In the genomic region with DNA sequence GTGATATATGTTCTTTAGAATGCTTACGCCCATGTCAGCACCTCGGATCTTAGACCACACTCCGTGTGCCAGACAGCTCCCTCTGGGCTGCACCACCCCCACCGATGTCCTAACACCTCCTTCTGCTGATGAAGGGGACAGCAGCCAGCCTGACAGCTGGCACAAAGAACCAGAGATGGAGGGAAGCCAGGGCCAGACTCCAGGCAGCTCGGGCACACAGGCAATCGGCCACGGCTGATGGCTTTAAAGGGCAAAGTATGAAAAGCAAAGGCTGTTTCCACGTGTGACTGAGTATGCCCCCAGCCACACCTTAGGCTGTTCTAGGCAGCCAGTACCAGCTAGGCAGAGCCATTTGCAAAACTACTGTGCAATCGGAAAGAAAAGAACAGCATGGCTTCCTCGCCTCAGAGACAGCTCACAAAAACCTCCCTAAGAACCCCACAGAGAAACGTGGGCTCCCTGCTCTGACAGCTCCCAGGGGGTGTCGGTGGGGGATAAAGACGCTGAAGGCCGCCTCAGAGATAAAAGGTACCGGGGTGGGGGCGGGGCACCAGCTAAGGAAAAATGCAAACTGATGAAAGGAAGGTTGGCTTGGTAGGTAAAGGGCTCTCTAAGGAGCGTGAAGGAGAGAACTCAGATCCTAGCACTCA, we compare ENCODE assay signal across 9 mouse cellular contexts. TPM values are rescaled to one million over a fixed set of nuclear protein-coding genes. Genes with fewer than 3 reads are reported as not detected.
DNase-seq lines count a peak whose midpoint lies in the region; ATAC-seq and TF ChIP-seq lines count a peak whose summit lies in the region.
"Had no signal": no experiment of that assay in that cellular context is flagged by ENCODE, and none has a peak within 500 bp of the region (broad histone marks: within the 10 kb centered on the region; RNA-seq: fewer than 3 reads in every experiment).

No protein-coding gene starts in this region.

- H3K27me3 ChIP-seq in forebrain, embryonic 11.5 days (ENCODE audit: control insufficient read depth, insufficient read depth, low read length) = no peaks in the 10 kb centered on the region
- no peaks in the 10 kb centered on the region for H3K27me3 ChIP-seq in heart, postnatal 0 days (ENCODE audit: control insufficient read depth, insufficient read depth, low read length)
- H3K27me3 ChIP-seq in lung, embryonic 16.5 days (ENCODE audit: control insufficient read depth, insufficient read depth, low read depth, low read length) = no peaks in the 10 kb centered on the region
- H3K27me3 ChIP-seq in stomach, postnatal 0 days (ENCODE audit: control insufficient read depth, insufficient read depth, low read length) = no peaks in the 10 kb centered on the region

- 0 out of 2 replicates have a peak overlapping the region, but pooled peaks have one; percentile 12 for H3K4me2 ChIP-seq in forebrain, embryonic 11.5 days (ENCODE audit: low read depth, low read length, severe bottlenecking)
- peak overlapping the region; percentile 50 for H3K4me2 ChIP-seq in heart, postnatal 0 days (ENCODE audit: low read depth, low read length)
- H3K4me2 ChIP-seq in lung, embryonic 16.5 days (ENCODE audit: low read depth, low read length) = 0 out of 2 replicates have a peak overlapping the region, but pooled peaks have one; percentile 1
- H3K4me2 ChIP-seq in stomach, postnatal 0 days (replicated peaks; ENCODE audit: low read depth) = peak overlapping the region; percentile 35; the same call in 1 of the 2 replicates

- TF ChIP-seq CTCF in heart, postnatal 0 days (IDR thresholded peaks at IDR 0.05; ENCODE audit: low read depth) = 0 out of 2 replicates have a peak, but pooled peaks have one; percentile 6
- TF ChIP-seq CTCF in stomach, postnatal 0 days (IDR thresholded peaks at IDR 0.05; ENCODE audit: low read depth) = no peak

- TF ChIP-seq EP300 in heart, postnatal 0 days (IDR thresholded peaks at IDR 0.05; ENCODE audit: low read depth) = no peak
- TF ChIP-seq EP300 in stomach, postnatal 0 days (optimal IDR thresholded peaks at IDR 0.05) = no peak

- H3K36me3 ChIP-seq in forebrain, embryonic 11.5 days (ENCODE audit: control insufficient read depth, insufficient read depth, low read length) = no peaks in the 10 kb centered on the region; the same call in 1 of the 2 replicates
- no peaks in the 10 kb centered on the region for H3K36me3 ChIP-seq in heart, postnatal 0 days (replicated peaks; ENCODE audit: control insufficient read depth, insufficient read depth, low read length)
- H3K36me3 ChIP-seq in lung, embryonic 16.5 days (ENCODE audit: control insufficient read depth, insufficient read depth, low read length) = no peaks in the 10 kb centered on the region
- no peaks in the 10 kb centered on the region for H3K36me3 ChIP-seq in stomach, postnatal 0 days (ENCODE audit: control insufficient read depth, insufficient read depth, low read length)

- no peaks in the 10 kb centered on the region for H3K9me3 ChIP-seq in forebrain, embryonic 11.5 days (ENCODE audit: control insufficient read depth, low read length)
- no peaks in the 10 kb centered on the region for H3K9me3 ChIP-seq in heart, postnatal 0 days (replicated peaks; ENCODE audit: control insufficient read depth, low read length)
- no peaks in the 10 kb centered on the region for H3K9me3 ChIP-seq in lung, embryonic 16.5 days (ENCODE audit: control insufficient read depth, low read length)
- no peaks in the 10 kb centered on the region for H3K9me3 ChIP-seq in stomach, postnatal 0 days (ENCODE audit: control insufficient read depth, low read length)

- ATAC-seq in forebrain, embryonic 11.5 days (replicated peaks; ENCODE audit: low FRiP score) = no peak
- ATAC-seq in heart, postnatal 0 days (ENCODE audit: insufficient read depth, low read depth) = peak; percentile 67
- ATAC-seq in lung, embryonic 16.5 days (ENCODE audit: low read depth) = no peak
- ATAC-seq in stomach, postnatal 0 days (ENCODE audit: low FRiP score, low TSS enrichment) = no peak
- no peak for ATAC-seq in activated CD4-positive, CD25-positive, alpha-beta regulatory T cell, adult 4 months

- H3K4me3 ChIP-seq in forebrain, embryonic 11.5 days (ENCODE audit: low read depth, low read length) = no peak overlapping the region
- no peak overlapping the region; the same call in 1 of the 2 replicates for H3K4me3 ChIP-seq in heart, postnatal 0 days (ENCODE audit: low read depth, low read length)
- H3K4me3 ChIP-seq in lung, embryonic 16.5 days (ENCODE audit: low read length) = no peak overlapping the region
- H3K4me3 ChIP-seq in stomach, postnatal 0 days (ENCODE audit: low read depth, low read length) = no peak overlapping the region

- peaks cover 22% of the 10 kb centered on the region for H3K4me1 ChIP-seq in forebrain, embryonic 11.5 days (replicated peaks; ENCODE audit: control insufficient read depth, insufficient read depth, low read length)
- peaks cover 41% of the 10 kb centered on the region for H3K4me1 ChIP-seq in heart, postnatal 0 days (ENCODE audit: control insufficient read depth, insufficient read depth)
- peaks cover 49% of the 10 kb centered on the region for H3K4me1 ChIP-seq in lung, embryonic 16.5 days (replicated peaks; ENCODE audit: control insufficient read depth, insufficient read depth, low read length)
- H3K4me1 ChIP-seq in stomach, postnatal 0 days (replicated peaks; ENCODE audit: control insufficient read depth, insufficient read depth) = peaks cover 23% of the 10 kb centered on the region

- peak overlapping the region; percentile 17; the same call in 1 of the 2 replicates for H3K9ac ChIP-seq in forebrain, embryonic 11.5 days (ENCODE audit: low read length)
- H3K9ac ChIP-seq in heart, postnatal 0 days (replicated peaks; ENCODE audit: low read depth, low read length) = no peak overlapping the region; the same call in 1 of the 2 replicates
- H3K9ac ChIP-seq in lung, embryonic 16.5 days (ENCODE audit: low read length) = no peak overlapping the region
- H3K9ac ChIP-seq in stomach, postnatal 0 days (ENCODE audit: low read length) = peak overlapping the region; percentile 23
- H3K9ac ChIP-seq: liver, embryonic 14.5 days had no signal

- peak; percentile 44 to 68 for DNase-seq in lung, adult 18-20 months
- DNase-seq in lung, postnatal 14 days = no peak
- no peak for DNase-seq in forebrain, embryonic 11.5 days (ENCODE audit: low spot score)
- peak; percentile 84 for DNase-seq in heart, postnatal 0 days (ENCODE audit: low spot score)
- peak; percentile 90 for DNase-seq in kidney, postnatal 14 days
- DNase-seq in stomach, postnatal 0 days (ENCODE audit: low spot score) = peak; percentile 48

- 10% methylated on average over 17 of the region's 17 CpGs for WGBS in forebrain, embryonic 11.5 days
- WGBS in heart, postnatal 0 days = 17% methylated on average over 17 of the region's 17 CpGs
- 31% methylated on average over 17 of the region's 17 CpGs for WGBS in lung, embryonic 16.5 days
- WGBS in stomach, postnatal 0 days = 30% methylated on average over 17 of the region's 17 CpGs

- peak overlapping the region; percentile 59; the same call in 1 of the 2 replicates for H3K27ac ChIP-seq in forebrain, embryonic 11.5 days (ENCODE audit: low read depth, low read length)
- H3K27ac ChIP-seq in heart, postnatal 0 days (ENCODE audit: low read depth) = peak overlapping the region; percentile 82
- no peak overlapping the region for H3K27ac ChIP-seq in lung, embryonic 16.5 days (ENCODE audit: low read length)
- H3K27ac ChIP-seq in stomach, postnatal 0 days (replicated peaks) = peak overlapping the region; percentile 45
- H3K27ac ChIP-seq: liver, embryonic 14.5 days had no signal

RNA-seq across cellular contexts. Expression of a gene that starts 8.4 kb away (rescaled TPM):
- 20.4 and 20.8 TPM in 2 replicates for polyA plus RNA-seq in forebrain, embryonic 11.5 days (2014; fragmentation: Nextera tagmentation; extraction: Ambion mirVana)
- total RNA-seq in heart, postnatal 0 days (2014; rRNA removed; ENCODE audit: low replicate concordance) = 46.4 and 50.8 TPM in 2 replicates
- 12.4 and 12.9 TPM in 2 replicates for polyA plus RNA-seq in heart, postnatal 0 days (2015; fragmentation: Nextera tagmentation; extraction: Ambion mirVana)
- polyA plus RNA-seq in lung, embryonic 16.5 days (2015; fragmentation: Nextera tagmentation; extraction: Ambion mirVana) = 19.4 and 20.0 TPM in 2 replicates
- polyA plus RNA-seq in stomach, postnatal 0 days (2015; fragmentation: Nextera tagmentation; extraction: Ambion mirVana) = 4.8 and 6.3 TPM in 2 replicates
- under 1 TPM; 0.75 to 0.78 TPM for polyA plus RNA-seq in activated CD4-positive, CD25-positive, alpha-beta regulatory T cell, adult 4 months (2017; shearing (Covaris generic))

RNA-seq across cellular contexts. Expression of a gene that starts 8.4 kb away (rescaled TPM):
- polyA plus RNA-seq in forebrain, embryonic 11.5 days (2014; fragmentation: Nextera tagmentation; extraction: Ambion mirVana) = 19.5 and 22.1 TPM in 2 replicates
- 0.39 TPM in 1 of 2 replicates, not detected in the other for total RNA-seq in heart, postnatal 0 days (2014; rRNA removed; ENCODE audit: low replicate concordance)
- polyA plus RNA-seq in heart, postnatal 0 days (2015; fragmentation: Nextera tagmentation; extraction: Ambion mirVana) = 0.62 and 0.68 TPM in 2 replicates
- polyA plus RNA-seq in lung, embryonic 16.5 days (2015; fragmentation: Nextera tagmentation; extraction: Ambion mirVana) = 6.3 and 9.2 TPM in 2 replicates
- polyA plus RNA-seq in stomach, postnatal 0 days (2015; fragmentation: Nextera tagmentation; extraction: Ambion mirVana) = 0.92 and 1.2 TPM in 2 replicates
- polyA plus RNA-seq in activated CD4-positive, CD25-positive, alpha-beta regulatory T cell, adult 4 months (2017; shearing (Covaris generic)) = 1 to 10 TPM; 1.0 to 2.0 TPM

RNA-seq across cellular contexts. Expression of a gene that starts 47.7 kb away (rescaled TPM):
- polyA plus RNA-seq in forebrain, embryonic 11.5 days (2014; fragmentation: Nextera tagmentation; extraction: Ambion mirVana) = 28.4 and 28.7 TPM in 2 replicates
- 91.1 and 158 TPM in 2 replicates for total RNA-seq in heart, postnatal 0 days (2014; rRNA removed; ENCODE audit: low replicate concordance)
- 51.8 and 56.3 TPM in 2 replicates for polyA plus RNA-seq in heart, postnatal 0 days (2015; fragmentation: Nextera tagmentation; extraction: Ambion mirVana)
- polyA plus RNA-seq in lung, embryonic 16.5 days (2015; fragmentation: Nextera tagmentation; extraction: Ambion mirVana) = 77.7 and 78.1 TPM in 2 replicates
- polyA plus RNA-seq in stomach, postnatal 0 days (2015; fragmentation: Nextera tagmentation; extraction: Ambion mirVana) = 30.8 and 35.5 TPM in 2 replicates
- 10 to 100 TPM in 1 of 2 experiments, 1 to 10 TPM in 1; 5.9 to 11.6 TPM for polyA plus RNA-seq in activated CD4-positive, CD25-positive, alpha-beta regulatory T cell, adult 4 months (2017; shearing (Covaris generic))

Comparison
In these comparisons a context has a peak if more than half of its experiments do, and no peak if none do; other contexts are left out.
1. DNase-seq: peak in lung, adult 18-20 months (2 of 2), heart, postnatal 0 days (single experiment), kidney, postnatal 14 days (single experiment) and stomach, postnatal 0 days (single experiment); none in lung, postnatal 14 days (single experiment) and forebrain, embryonic 11.5 days (single experiment).
2. H3K9ac ChIP-seq: peak in forebrain, embryonic 11.5 days (single experiment) and stomach, postnatal 0 days (single experiment); none in heart, postnatal 0 days (single experiment) and lung, embryonic 16.5 days (single experiment).
3. Peak in every context shown above with its lines, with median percentiles within 50 percentile points of each other: H3K4me2 ChIP-seq.